Comparison of ENCODE assay signal across 16 mouse cellular contexts in genomic region chr2:28495801-28496595, GRCm38 (mm10). TPM values are rescaled to one million over a fixed set of nuclear protein-coding genes. Genes with fewer than 3 reads are reported as not detected.
DNase-seq lines count a peak whose midpoint lies in the region; ATAC-seq and TF ChIP-seq lines count a peak whose summit lies in the region.
"Had no signal": no experiment of that assay in that cellular context is flagged by ENCODE, and none has a peak within 500 bp of the region (broad histone marks: within the 10 kb centered on the region; RNA-seq: fewer than 3 reads in every experiment).

No protein-coding gene starts in this region.

- TF ChIP-seq EP300 in stomach, postnatal 0 days (optimal IDR thresholded peaks at IDR 0.05), result no peak

- H3K36me3 ChIP-seq in embryonic facial prominence, embryonic 14.5 days (ENCODE audit: control insufficient read depth, insufficient read depth, low read length), result no peaks in the 10 kb centered on the region
- H3K36me3 ChIP-seq in embryonic facial prominence, embryonic 10.5 days (replicated peaks), result no peaks in the 10 kb centered on the region
- no peaks in the 10 kb centered on the region for H3K36me3 ChIP-seq in kidney, postnatal 0 days (ENCODE audit: insufficient read depth, low read length)
- no peaks in the 10 kb centered on the region for H3K36me3 ChIP-seq in stomach, postnatal 0 days (ENCODE audit: control insufficient read depth, insufficient read depth, low read length)

- peak; percentile 51 for DNase-seq in embryonic facial prominence, embryonic 14.5 days (ENCODE audit: low spot score)
- no peak for DNase-seq in embryonic facial prominence, embryonic 10.5 days (ENCODE audit: low spot score)
- peak; percentile 84 for DNase-seq in kidney, postnatal 0 days (ENCODE audit: low spot score)
- DNase-seq in kidney, adult 8-10 months, result no peak
- peak; percentile 6 to 11 for DNase-seq in right cerebral cortex, postnatal 10 days (ENCODE audit: low spot score in 2 of 2)
- no peak for DNase-seq in right cerebral cortex, postnatal 36 days (ENCODE audit: low spot score in 2 of 2)
- no peak for DNase-seq in stomach, postnatal 0 days (ENCODE audit: low spot score)
- no peak for DNase-seq in ovary, postnatal 14 days (ENCODE audit: low spot score)
- DNase-seq: adrenal gland, postnatal 25 days; cerebellum, adult 9-10 months; embryo, embryonic 11 days; thymus, postnatal 4 days had no signal

- H3K27ac ChIP-seq in embryonic facial prominence, embryonic 14.5 days (replicated peaks; ENCODE audit: low read depth, low read length), result peak overlapping the region; percentile 61
- no peak overlapping the region for H3K27ac ChIP-seq in embryonic facial prominence, embryonic 10.5 days (replicated peaks)
- peak overlapping the region; percentile 74 for H3K27ac ChIP-seq in kidney, postnatal 0 days
- peak overlapping the region; percentile 67 for H3K27ac ChIP-seq in stomach, postnatal 0 days (replicated peaks)

- WGBS in embryonic facial prominence, embryonic 14.5 days, result 74% methylated on average over 16 of the region's 16 CpGs
- 89% methylated on average over 16 of the region's 16 CpGs for WGBS in embryonic facial prominence, embryonic 10.5 days
- 66% methylated on average over 16 of the region's 16 CpGs for WGBS in kidney, postnatal 0 days
- 71% methylated on average over 16 of the region's 16 CpGs for WGBS in stomach, postnatal 0 days

- H3K9ac ChIP-seq in embryonic facial prominence, embryonic 14.5 days (ENCODE audit: low read depth, low read length), result no peak overlapping the region
- H3K9ac ChIP-seq in kidney, postnatal 0 days (ENCODE audit: low read depth, low read length), result no peak overlapping the region
- H3K9ac ChIP-seq in stomach, postnatal 0 days (ENCODE audit: low read length), result peak overlapping the region; percentile 23

- no peak for ATAC-seq in embryonic facial prominence, embryonic 14.5 days (ENCODE audit: low read depth)
- 0 out of 2 replicates have a peak, but pooled peaks have one; percentile 29 for ATAC-seq in kidney, postnatal 0 days (replicated peaks; ENCODE audit: low FRiP score, low read depth)
- no peak for ATAC-seq in stomach, postnatal 0 days (ENCODE audit: low FRiP score, low TSS enrichment)
- ATAC-seq: activated CD4-positive, CD25-positive, alpha-beta regulatory T cell, adult 4 months; forebrain, embryonic 16.5 days had no signal

- no peaks in the 10 kb centered on the region for H3K4me1 ChIP-seq in embryonic facial prominence, embryonic 14.5 days (ENCODE audit: control insufficient read depth, insufficient read depth, low read length)
- peaks cover 10% of the 10 kb centered on the region for H3K4me1 ChIP-seq in embryonic facial prominence, embryonic 10.5 days
- no peaks in the 10 kb centered on the region for H3K4me1 ChIP-seq in kidney, postnatal 0 days (replicated peaks; ENCODE audit: insufficient read depth, low read length)
- peaks cover 3% of the 10 kb centered on the region; the same call in 1 of the 2 replicates for H3K4me1 ChIP-seq in stomach, postnatal 0 days (replicated peaks; ENCODE audit: control insufficient read depth, insufficient read depth)

- no peaks in the 10 kb centered on the region for H3K9me3 ChIP-seq in embryonic facial prominence, embryonic 14.5 days (ENCODE audit: control insufficient read depth, low read length)
- 0 out of 2 replicates have a peak, but pooled peaks cover 3% of the 10 kb centered on the region for H3K9me3 ChIP-seq in embryonic facial prominence, embryonic 10.5 days
- H3K9me3 ChIP-seq in kidney, postnatal 0 days (replicated peaks; ENCODE audit: low read length), result no peaks in the 10 kb centered on the region
- H3K9me3 ChIP-seq in stomach, postnatal 0 days (ENCODE audit: control insufficient read depth, low read length), result no peaks in the 10 kb centered on the region

- H3K4me3 ChIP-seq in embryonic facial prominence, embryonic 14.5 days (ENCODE audit: low read depth, low read length), result no peak overlapping the region
- H3K4me3 ChIP-seq in embryonic facial prominence, embryonic 10.5 days, result no peak overlapping the region
- no peak overlapping the region; the same call in 1 of the 2 replicates for H3K4me3 ChIP-seq in kidney, postnatal 0 days (replicated peaks; ENCODE audit: low read depth, low read length)
- no peak overlapping the region for H3K4me3 ChIP-seq in stomach, postnatal 0 days (ENCODE audit: low read depth, low read length)

- no peaks in the 10 kb centered on the region for H3K27me3 ChIP-seq in embryonic facial prominence, embryonic 14.5 days (replicated peaks; ENCODE audit: control insufficient read depth, insufficient read depth, low read length)
- no peaks in the 10 kb centered on the region for H3K27me3 ChIP-seq in embryonic facial prominence, embryonic 10.5 days (replicated peaks; ENCODE audit: low read depth, poor library complexity, severe bottlenecking)
- no peaks in the 10 kb centered on the region for H3K27me3 ChIP-seq in kidney, postnatal 0 days (ENCODE audit: insufficient read depth, low read length)
- no peaks in the 10 kb centered on the region for H3K27me3 ChIP-seq in stomach, postnatal 0 days (ENCODE audit: control insufficient read depth, insufficient read depth, low read length)

- TF ChIP-seq CTCF in kidney, postnatal 0 days (IDR thresholded peaks at IDR 0.05; ENCODE audit: low read depth), result no peak; the same call in 1 of the 2 replicates
- no peak for TF ChIP-seq CTCF in stomach, postnatal 0 days (IDR thresholded peaks at IDR 0.05; ENCODE audit: low read depth)

- H3K4me2 ChIP-seq in embryonic facial prominence, embryonic 14.5 days (ENCODE audit: low read depth, low read length), result no peak overlapping the region
- peak overlapping the region; percentile 32 for H3K4me2 ChIP-seq in kidney, postnatal 0 days (ENCODE audit: low read length)
- peak overlapping the region; percentile 20; the same call in 1 of the 2 replicates for H3K4me2 ChIP-seq in stomach, postnatal 0 days (replicated peaks; ENCODE audit: low read depth)

RNA-seq across cellular contexts. Expression of gene Gbgt1, which starts 0.7 kb away (rescaled TPM):
- 1.3 and 1.7 TPM in 2 replicates for polyA plus RNA-seq in embryonic facial prominence, embryonic 14.5 days (2014; fragmentation: Nextera tagmentation; extraction: Ambion mirVana)
- 0.22 TPM in 1 of 2 replicates, not detected in the other for polyA plus RNA-seq in embryonic facial prominence, embryonic 10.5 days (2016; fragmentation: Nextera tagmentation; extraction: Ambion mirVana)
- 2.4 and 3.8 TPM in 2 replicates for polyA plus RNA-seq in kidney, postnatal 0 days (2015; fragmentation: Nextera tagmentation; extraction: Ambion mirVana)
- polyA plus RNA-seq in stomach, postnatal 0 days (2015; fragmentation: Nextera tagmentation; extraction: Ambion mirVana), result 1.2 and 1.3 TPM in 2 replicates
- polyA plus RNA-seq: activated CD4-positive, CD25-positive, alpha-beta regulatory T cell, adult 4 months; neural tube, embryonic 11.5 days had no signal

RNA-seq across cellular contexts. Expression of gene Gm10134, which starts 9.9 kb away (rescaled TPM):
- 2.7 TPM in 1 of 2 replicates, not detected in the other for polyA plus RNA-seq in embryonic facial prominence, embryonic 14.5 days (2014; fragmentation: Nextera tagmentation; extraction: Ambion mirVana)
- not detected in 2 replicates for polyA plus RNA-seq in embryonic facial prominence, embryonic 10.5 days (2016; fragmentation: Nextera tagmentation; extraction: Ambion mirVana)
- 10.2 and 11.1 TPM in 2 replicates for polyA plus RNA-seq in kidney, postnatal 0 days (2015; fragmentation: Nextera tagmentation; extraction: Ambion mirVana)
- polyA plus RNA-seq in stomach, postnatal 0 days (2015; fragmentation: Nextera tagmentation; extraction: Ambion mirVana), result 5.5 and 6.2 TPM in 2 replicates
- polyA plus RNA-seq: activated CD4-positive, CD25-positive, alpha-beta regulatory T cell, adult 4 months; neural tube, embryonic 11.5 days had no signal

RNA-seq across cellular contexts. Expression of gene Ralgds, which starts 16.9 kb away (rescaled TPM):
- polyA plus RNA-seq in embryonic facial prominence, embryonic 14.5 days (2014; fragmentation: Nextera tagmentation; extraction: Ambion mirVana), result 59.3 and 67.5 TPM in 2 replicates
- polyA plus RNA-seq in embryonic facial prominence, embryonic 10.5 days (2016; fragmentation: Nextera tagmentation; extraction: Ambion mirVana), result 36.7 and 44.2 TPM in 2 replicates
- 16.0 and 18.1 TPM in 2 replicates for polyA plus RNA-seq in kidney, postnatal 0 days (2015; fragmentation: Nextera tagmentation; extraction: Ambion mirVana)
- polyA plus RNA-seq in stomach, postnatal 0 days (2015; fragmentation: Nextera tagmentation; extraction: Ambion mirVana), result 23.9 and 26.8 TPM in 2 replicates

RNA-seq across cellular contexts. Expression of gene Mrps2, which starts 28.1 kb away (rescaled TPM):
- polyA plus RNA-seq in embryonic facial prominence, embryonic 14.5 days (2014; fragmentation: Nextera tagmentation; extraction: Ambion mirVana), result 50.5 and 55.5 TPM in 2 replicates
- polyA plus RNA-seq in embryonic facial prominence, embryonic 10.5 days (2016; fragmentation: Nextera tagmentation; extraction: Ambion mirVana), result 68.5 and 71.9 TPM in 2 replicates
- 51.9 and 54.1 TPM in 2 replicates for polyA plus RNA-seq in kidney, postnatal 0 days (2015; fragmentation: Nextera tagmentation; extraction: Ambion mirVana)
- 25.3 and 28.3 TPM in 2 replicates for polyA plus RNA-seq in stomach, postnatal 0 days (2015; fragmentation: Nextera tagmentation; extraction: Ambion mirVana)

RNA-seq across cellular contexts. Expression of gene 1700007K13Rik, which starts 29.9 kb away (rescaled TPM):
- polyA plus RNA-seq in embryonic facial prominence, embryonic 14.5 days (2014; fragmentation: Nextera tagmentation; extraction: Ambion mirVana), result 1.7 and 5.9 TPM in 2 replicates
- polyA plus RNA-seq in embryonic facial prominence, embryonic 10.5 days (2016; fragmentation: Nextera tagmentation; extraction: Ambion mirVana), result 1.3 and 1.5 TPM in 2 replicates
- 0.22 and 0.49 TPM in 2 replicates for polyA plus RNA-seq in kidney, postnatal 0 days (2015; fragmentation: Nextera tagmentation; extraction: Ambion mirVana)
- polyA plus RNA-seq in stomach, postnatal 0 days (2015; fragmentation: Nextera tagmentation; extraction: Ambion mirVana), result 0.63 and 1.2 TPM in 2 replicates
- polyA plus RNA-seq: liver, embryonic 16.5 days had no signal

Comparison
In these comparisons a context has a peak if more than half of its experiments do, and no peak if none do; other contexts are left out.
1. DNase-seq: peak in embryonic facial prominence, embryonic 14.5 days (single experiment), kidney, postnatal 0 days (single experiment) and right cerebral cortex, postnatal 10 days (2 of 2); none in embryonic facial prominence, embryonic 10.5 days (single experiment), kidney, adult 8-10 months (0 of 2), right cerebral cortex, postnatal 36 days (0 of 2), stomach, postnatal 0 days (single experiment) and ovary, postnatal 14 days (single experiment).